Mouse (Mus musculus) G1E (cell line): Measurements from ENCODE around the gene Dnah10.

Source experiments
- CTCF ChIP-seq: IDR thresholded peaks from 2 replicates; pipeline ENCODE4 v1.5.1; 2012; ENCODE audit warnings: low read depth, low read length, inconsistent platforms, mixed read lengths
- GATA1 ChIP-seq: IDR thresholded peaks from 2 replicates; pipeline ENCODE4 v1.6.1; 2012; ENCODE audit warnings: borderline replicate concordance, low read length, inconsistent platforms, mixed read lengths
- GATA2 ChIP-seq: IDR thresholded peaks from 2 replicates; pipeline ENCODE4 v1.6.1; 2012; ENCODE audit warnings: low read depth, low read length, inconsistent platforms, borderline replicate concordance
- POLR2AphosphoS5 ChIP-seq: IDR thresholded peaks from 2 replicates; pipeline ENCODE4 v1.6.1; 2012; ENCODE audit warnings: low read depth, low read length, inconsistent platforms; ENCODE audit not compliant: insufficient replicate concordance
- TAL1 ChIP-seq: conservative IDR thresholded peaks from 2 replicates; pipeline ENCODE4 v1.6.1; 2012; ENCODE audit warnings: low read depth, low read length, inconsistent platforms, mixed read lengths

- TF ChIP-seq TAL1 (no peak), CTCF (no peak), GATA1 (no peak), GATA2 (no peak), POLR2AphosphoS5 (no peak)
Measured at GRCm38 (mm10) chr5:124879801-124880200, 154.9 kb downstream of the Dnah10 start.
